Mouse (Mus musculus): Measurements from ENCODE around the gene Nudt15. TPM values are rescaled to one million over a fixed set of nuclear protein-coding genes. Genes with fewer than 3 reads are reported as not detected.
A peak's percentile ranks its signal among the peaks of the same experiment; 100 is the strongest.
"Not testable (repeated sequence)": the region's sequence is repeated elsewhere in the genome, so short reads cannot be mapped to it uniquely, and the experiment has no call there.

Gene Nudt15
- polyA plus RNA-seq, 1 experiment = 1.7 TPM

- Histone ChIP-seq H3K27me3 (ENCODE audit: control insufficient read depth, insufficient read depth, low read length) (no peaks in the 10 kb centered on the region), H3K4me3 (ENCODE audit: control insufficient read depth, low read depth, low read length) (no peak overlapping the region), H3K27ac (ENCODE audit: control insufficient read depth, insufficient read depth, low read depth, low read length) (no peak overlapping the region), H3K4me1 (ENCODE audit: control insufficient read depth, insufficient read depth, low read length) (no peaks in the 10 kb centered on the region), H3K36me3 (ENCODE audit: control insufficient read depth, insufficient read depth, low read length) (no peaks in the 10 kb centered on the region)
- no peak for TF ChIP-seq POLR2A (IDR thresholded peaks at IDR 0.05; ENCODE audit: control insufficient read depth, low read depth, low read length)
- no peak for TF ChIP-seq CTCF (IDR thresholded peaks at IDR 0.05; ENCODE audit: control insufficient read depth, insufficient read depth, insufficient replicate concordance, low read depth, low read length)
These were observed 12.4 kb downstream of the Nudt15 start for GRCm38 (mm10) chr14:73535641-73536040.

GRCm38 (mm10) chr14:73533755-73534465 is 14.1 kb downstream of the Nudt15 start:
- TF ChIP-seq CTCF (IDR thresholded peaks at IDR 0.05; ENCODE audit: control insufficient read depth, insufficient read depth, insufficient replicate concordance, low read depth, low read length) (no peak), POLR2A (IDR thresholded peaks at IDR 0.05; ENCODE audit: control insufficient read depth, low read depth, low read length) (no peak)
- no peak overlapping the region for H3K27ac ChIP-seq (ENCODE audit: control insufficient read depth, insufficient read depth, low read depth, low read length)

GRCm38 (mm10) chr14:73528661-73529060 is 19.4 kb downstream of the Nudt15 start:
- not testable (repeated sequence) for H3K4me3 ChIP-seq (ENCODE audit: control insufficient read depth, low read depth, low read length); H3K36me3 ChIP-seq (ENCODE audit: control insufficient read depth, insufficient read depth, low read length); H3K27me3 ChIP-seq (ENCODE audit: control insufficient read depth, insufficient read depth, low read length); H3K27ac ChIP-seq (ENCODE audit: control insufficient read depth, insufficient read depth, low read depth, low read length); H3K4me1 ChIP-seq (ENCODE audit: control insufficient read depth, insufficient read depth, low read length)

More at GRCm38 (mm10) chr14:73533755-73534465, 14.1 kb downstream of the Nudt15 start:
- Histone ChIP-seq H3K27me3 (ENCODE audit: control insufficient read depth, insufficient read depth, low read length) (no peaks in the 10 kb centered on the region), H3K36me3 (ENCODE audit: control insufficient read depth, insufficient read depth, low read length) (no peaks in the 10 kb centered on the region), H3K4me3 (ENCODE audit: control insufficient read depth, low read depth, low read length) (no peak overlapping the region), H3K4me1 (ENCODE audit: control insufficient read depth, insufficient read depth, low read length) (no peaks in the 10 kb centered on the region)

- peak within 1 kb of the TSS; percentile 93 for H3K4me3 ChIP-seq (ENCODE audit: control insufficient read depth, low read depth, low read length)
- no peaks in the 10 kb centered on the region for H3K36me3 ChIP-seq (ENCODE audit: control insufficient read depth, insufficient read depth, low read length)
- H3K4me1 ChIP-seq (ENCODE audit: control insufficient read depth, insufficient read depth, low read length) = peaks cover 3% of the 10 kb centered on the region
- peak within 1 kb of the TSS; percentile 98 for H3K27ac ChIP-seq (ENCODE audit: control insufficient read depth, insufficient read depth, low read depth, low read length)
- no peaks in the 10 kb centered on the region for H3K27me3 ChIP-seq (ENCODE audit: control insufficient read depth, insufficient read depth, low read length)
- peak; percentile 71 for TF ChIP-seq POLR2A (IDR thresholded peaks at IDR 0.05; ENCODE audit: control insufficient read depth, low read depth, low read length)
- peak; percentile 92 for TF ChIP-seq CTCF (IDR thresholded peaks at IDR 0.05; ENCODE audit: control insufficient read depth, insufficient read depth, insufficient replicate concordance, low read depth, low read length)
These were observed 23.1 kb downstream of the Nudt15 start, which contains the start of gene Sucla2 for GRCm38 (mm10) chr14:73524766-73525448. Sucla2 (plus strand) TSS chr14:73525319.

- TF ChIP-seq POLR2A (IDR thresholded peaks at IDR 0.05; ENCODE audit: control insufficient read depth, low read depth, low read length) = no peak
- no peak for TF ChIP-seq CTCF (IDR thresholded peaks at IDR 0.05; ENCODE audit: control insufficient read depth, insufficient read depth, insufficient replicate concordance, low read depth, low read length)
- H3K36me3 ChIP-seq (ENCODE audit: control insufficient read depth, insufficient read depth, low read length) = no peaks in the 10 kb centered on the region
- H3K4me3 ChIP-seq (ENCODE audit: control insufficient read depth, low read depth, low read length) = no peak overlapping the region
- peaks cover 3% of the 10 kb centered on the region for H3K4me1 ChIP-seq (ENCODE audit: control insufficient read depth, insufficient read depth, low read length)
- no peaks in the 10 kb centered on the region for H3K27me3 ChIP-seq (ENCODE audit: control insufficient read depth, insufficient read depth, low read length)
- no peak overlapping the region for H3K27ac ChIP-seq (ENCODE audit: control insufficient read depth, insufficient read depth, low read depth, low read length)
These were observed 23.9 kb downstream of the Nudt15 start for GRCm38 (mm10) chr14:73524136-73524535.

- no peaks in the 10 kb centered on the region; the same call in 1 of the 2 replicates for H3K36me3 ChIP-seq (ENCODE audit: control insufficient read depth, insufficient read depth, low read length)
- H3K27me3 ChIP-seq (ENCODE audit: control insufficient read depth, insufficient read depth, low read length) = no peaks in the 10 kb centered on the region
- peak within 1 kb of the TSS; percentile 79 for H3K27ac ChIP-seq (ENCODE audit: control insufficient read depth, insufficient read depth, low read depth, low read length)
These were observed 38.1 kb downstream of the Nudt15 start, which contains the start of gene Med4 for GRCm38 (mm10) chr14:73509765-73510423. Med4 (plus strand) TSS chr14:73510025.

More at GRCm38 (mm10) chr14:73509765-73510423, 38.1 kb downstream of the Nudt15 start, which contains the start of gene Med4:
- Histone ChIP-seq H3K4me1 (ENCODE audit: control insufficient read depth, insufficient read depth, low read length) (peaks cover 15% of the 10 kb centered on the region), H3K4me3 (ENCODE audit: control insufficient read depth, low read depth, low read length) (peak within 1 kb of the TSS; percentile 96)
- peak; percentile 100 for TF ChIP-seq CTCF (IDR thresholded peaks at IDR 0.05; ENCODE audit: control insufficient read depth, insufficient read depth, insufficient replicate concordance, low read depth, low read length)
- peak; percentile 97 for TF ChIP-seq POLR2A (IDR thresholded peaks at IDR 0.05; ENCODE audit: control insufficient read depth, low read depth, low read length)

Data from testis, adult 2 months (tissue).